Mouse (Mus musculus): ENCODE measurements around the gene Acaa1a.

- TF ChIP-seq POLR2A (IDR thresholded peaks at IDR 0.05; ENCODE audit: control insufficient read depth, low read depth, low read length), result no peak
- TF ChIP-seq CTCF (IDR thresholded peaks at IDR 0.05; ENCODE audit: control insufficient read depth, insufficient read depth, insufficient replicate concordance, low read depth, low read length), result no peak
Measured at GRCm38 (mm10) chr9:119305863-119306262, 33.6 kb upstream of the Acaa1a start.
